Mouse (Mus musculus): ENCODE data around the gene Parn. TPM values are rescaled to one million over a fixed set of nuclear protein-coding genes. Genes with fewer than 3 reads are reported as not detected.
"Not testable (repeated sequence)": the region's sequence is repeated elsewhere in the genome, so short reads cannot be mapped to it uniquely, and the experiment has no call there.

Parn gene
- polyA plus RNA-seq, 1 experiment from 2014 or later = 30.4 TPM

DNA sequence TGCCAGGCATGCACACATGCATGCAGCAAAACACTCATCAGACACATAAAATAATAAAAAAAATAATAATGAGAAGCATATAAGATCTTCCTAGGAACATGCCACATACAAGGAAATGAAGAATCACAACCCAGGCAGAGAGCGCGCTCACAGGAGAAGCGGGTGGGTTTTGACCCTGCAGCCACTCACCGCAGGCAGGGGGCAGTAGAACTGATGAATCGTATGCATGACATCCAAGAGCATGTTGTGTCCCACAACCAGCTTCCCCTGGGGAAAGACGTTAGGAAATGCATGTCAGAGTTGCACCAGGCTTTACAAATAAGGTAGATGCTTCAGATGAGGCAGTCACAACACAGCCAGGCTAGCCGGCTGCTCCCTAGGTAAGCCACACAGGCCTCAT, 27.9 kb downstream of the Parn start:
- no peak overlapping the region for H3K4me2 ChIP-seq (ENCODE audit: low read length)
- WGBS = 78% methylated on average over 7 of the region's 7 CpGs
- no peak for ATAC-seq

DNA sequence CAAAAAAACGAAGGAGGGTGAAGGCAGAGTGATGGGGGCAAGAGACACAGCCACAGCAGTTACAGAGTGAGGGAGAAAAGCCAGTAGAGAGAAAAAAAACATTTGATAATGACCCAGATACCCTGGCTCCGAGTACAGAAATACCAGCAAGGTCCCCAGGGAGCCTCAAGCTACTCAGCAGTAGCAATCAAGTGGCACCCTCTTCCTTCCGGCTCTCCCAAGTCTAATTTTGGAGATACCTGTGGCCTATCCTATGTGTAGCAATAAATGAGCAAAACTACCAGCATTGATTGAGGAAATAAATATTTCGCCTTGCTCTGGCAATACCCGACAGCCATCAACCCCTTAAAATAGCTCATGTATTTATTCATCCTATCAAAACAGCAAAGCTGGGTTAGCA, 28.5 kb downstream of the Parn start:
- Histone ChIP-seq H3K27me3 (ENCODE audit: control insufficient read depth, insufficient read depth, low read depth, low read length) (no peaks in the 10 kb centered on the region), H3K36me3 (ENCODE audit: control insufficient read depth, insufficient read depth, low read length) (peaks cover 5% of the 10 kb centered on the region), H3K9ac (ENCODE audit: low read depth, low read length) (no peak overlapping the region), H3K4me3 (ENCODE audit: low read depth, low read length) (no peak overlapping the region), H3K9me3 (replicated peaks; ENCODE audit: control insufficient read depth, low read length, poor library complexity, severe bottlenecking) (no peaks in the 10 kb centered on the region; the same call in 1 of the 2 replicates), H3K4me1 (ENCODE audit: control insufficient read depth, insufficient read depth, low read length) (no peaks in the 10 kb centered on the region), H3K27ac (ENCODE audit: low read length) (no peak overlapping the region), H3K4me2 (ENCODE audit: low read length) (no peak overlapping the region)
- WGBS = 85% methylated on average over 5 of the region's 5 CpGs
- no peak for ATAC-seq

More for the DNA sequence above, 27.9 kb downstream of the Parn start:
- H3K9ac ChIP-seq (ENCODE audit: low read depth, low read length) = no peak overlapping the region
- no peaks in the 10 kb centered on the region for H3K9me3 ChIP-seq (replicated peaks; ENCODE audit: control insufficient read depth, low read length, poor library complexity, severe bottlenecking)
- no peak overlapping the region for H3K27ac ChIP-seq (ENCODE audit: low read length)
- H3K4me1 ChIP-seq (ENCODE audit: control insufficient read depth, insufficient read depth, low read length) = no peaks in the 10 kb centered on the region
- no peak overlapping the region for H3K4me3 ChIP-seq (ENCODE audit: low read depth, low read length)
- peaks cover 4% of the 10 kb centered on the region; the same call in 1 of the 2 replicates for H3K36me3 ChIP-seq (ENCODE audit: control insufficient read depth, insufficient read depth, low read length)
- H3K27me3 ChIP-seq (ENCODE audit: control insufficient read depth, insufficient read depth, low read depth, low read length) = no peaks in the 10 kb centered on the region

DNA sequence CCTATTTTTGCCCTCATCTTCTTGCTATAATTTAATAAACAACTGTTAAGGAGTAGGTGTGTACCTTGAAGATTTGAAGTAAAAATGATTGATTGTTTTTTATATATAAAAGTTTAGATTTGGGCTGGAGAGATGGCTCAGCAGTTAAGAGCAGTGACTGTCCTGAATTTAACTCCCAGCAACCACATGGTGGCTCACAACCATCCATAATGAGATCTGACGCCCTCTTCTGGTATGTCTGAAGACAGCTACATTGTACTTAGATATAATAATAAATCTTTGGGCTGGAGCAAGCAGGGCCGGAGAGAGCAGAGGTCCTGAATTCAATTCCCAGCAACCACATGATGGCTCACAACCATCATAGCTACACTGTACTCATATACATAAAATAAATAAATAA, 29.8 kb downstream of the Parn start:
- H3K4me2 ChIP-seq (ENCODE audit: low read length); H3K9ac ChIP-seq (ENCODE audit: low read depth, low read length); H3K27ac ChIP-seq (ENCODE audit: low read length); H3K9me3 ChIP-seq (replicated peaks; ENCODE audit: control insufficient read depth, low read length, poor library complexity, severe bottlenecking); H3K4me3 ChIP-seq (ENCODE audit: low read depth, low read length); H3K4me1 ChIP-seq (ENCODE audit: control insufficient read depth, insufficient read depth, low read length); ATAC-seq; H3K27me3 ChIP-seq (ENCODE audit: control insufficient read depth, insufficient read depth, low read depth, low read length): not testable (repeated sequence)
- peaks cover 12% of the 10 kb centered on the region for H3K36me3 ChIP-seq (ENCODE audit: control insufficient read depth, insufficient read depth, low read length)
- WGBS = 42% methylated on average over 2 of the region's 2 CpGs

DNA sequence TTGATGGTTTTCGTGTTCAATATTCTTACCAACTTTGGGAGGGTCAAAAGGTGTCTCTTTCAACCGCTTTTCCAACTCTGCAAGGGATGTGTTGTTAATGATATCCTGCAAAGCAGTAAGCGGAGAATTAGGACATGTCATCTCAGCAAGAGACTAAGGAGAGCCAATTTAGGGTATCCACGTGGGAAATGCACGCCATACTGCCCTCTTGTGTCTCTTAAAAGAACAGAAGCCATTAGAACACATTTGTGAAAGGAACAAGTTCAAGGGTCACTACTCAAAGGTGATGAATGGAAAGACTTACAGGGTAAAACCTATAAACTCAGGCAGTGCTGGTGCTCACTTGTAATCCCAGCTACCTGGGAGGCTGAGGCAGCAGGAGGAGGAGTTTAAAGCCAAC, 39.6 kb downstream of the Parn start:
- no peak overlapping the region for H3K4me2 ChIP-seq (ENCODE audit: low read length)
- peaks cover 13% of the 10 kb centered on the region for H3K36me3 ChIP-seq (ENCODE audit: control insufficient read depth, insufficient read depth, low read length)
- WGBS = 39% methylated on average over 5 of the region's 5 CpGs

DNA sequence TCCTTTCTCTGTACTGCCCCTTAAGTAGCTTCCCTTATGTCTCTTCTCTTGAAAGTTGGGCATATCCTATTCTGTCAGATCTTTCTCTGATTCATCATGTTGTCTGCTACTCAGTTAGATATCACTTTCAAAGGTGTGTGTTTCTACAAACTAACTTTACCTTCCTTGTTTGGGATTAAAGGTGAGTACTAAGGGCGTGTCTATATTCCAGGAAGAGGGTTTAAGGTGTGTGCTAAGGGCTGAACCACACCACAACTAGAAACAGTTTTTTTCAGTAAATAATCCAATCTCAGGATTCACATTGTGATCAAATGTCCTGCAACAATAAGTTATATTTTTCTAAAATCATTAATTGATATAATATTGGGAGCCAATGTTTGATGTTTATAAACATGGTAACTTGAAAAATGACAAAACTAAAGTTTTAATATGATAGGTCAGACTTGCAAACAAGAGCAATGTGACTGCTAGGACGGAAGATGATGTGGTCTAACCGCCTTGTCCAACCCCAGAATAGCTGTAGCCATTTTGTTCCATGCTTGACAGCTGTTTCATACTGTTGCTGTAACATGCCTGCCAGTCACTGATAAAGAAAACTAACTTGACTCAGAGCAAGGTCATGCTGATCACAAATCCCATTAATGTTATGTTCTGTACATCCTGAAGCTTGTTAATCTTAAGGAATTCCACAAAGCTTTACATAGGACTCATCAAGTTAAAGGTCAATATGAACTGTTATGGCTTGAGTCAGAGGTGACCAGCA, 46.0 kb downstream of the Parn start:
- Histone ChIP-seq H3K9me3 (replicated peaks; ENCODE audit: control insufficient read depth, low read length, poor library complexity, severe bottlenecking) (no peaks in the 10 kb centered on the region), H3K4me3 (ENCODE audit: low read depth, low read length) (no peak overlapping the region), H3K27ac (ENCODE audit: low read length) (no peak overlapping the region), H3K27me3 (ENCODE audit: control insufficient read depth, insufficient read depth, low read depth, low read length) (no peaks in the 10 kb centered on the region), H3K9ac (ENCODE audit: low read depth, low read length) (no peak overlapping the region), H3K4me2 (ENCODE audit: low read length) (no peak overlapping the region), H3K4me1 (ENCODE audit: control insufficient read depth, insufficient read depth, low read length) (no peaks in the 10 kb centered on the region), H3K36me3 (ENCODE audit: control insufficient read depth, insufficient read depth, low read length) (peaks cover 6% of the 10 kb centered on the region; the same call in 1 of the 2 replicates)
- ATAC-seq = no peak
- WGBS = 96% methylated on average over 3 of the region's 3 CpGs

More for the DNA sequence above, 39.6 kb downstream of the Parn start:
- no peaks in the 10 kb centered on the region for H3K4me1 ChIP-seq (ENCODE audit: control insufficient read depth, insufficient read depth, low read length)
- no peaks in the 10 kb centered on the region for H3K27me3 ChIP-seq (ENCODE audit: control insufficient read depth, insufficient read depth, low read depth, low read length)
- no peak overlapping the region for H3K9ac ChIP-seq (ENCODE audit: low read depth, low read length)
- no peak overlapping the region for H3K4me3 ChIP-seq (ENCODE audit: low read depth, low read length)
- H3K27ac ChIP-seq (ENCODE audit: low read length) = no peak overlapping the region
- H3K9me3 ChIP-seq (replicated peaks; ENCODE audit: control insufficient read depth, low read length, poor library complexity, severe bottlenecking) = no peaks in the 10 kb centered on the region
- no peak for ATAC-seq

DNA sequence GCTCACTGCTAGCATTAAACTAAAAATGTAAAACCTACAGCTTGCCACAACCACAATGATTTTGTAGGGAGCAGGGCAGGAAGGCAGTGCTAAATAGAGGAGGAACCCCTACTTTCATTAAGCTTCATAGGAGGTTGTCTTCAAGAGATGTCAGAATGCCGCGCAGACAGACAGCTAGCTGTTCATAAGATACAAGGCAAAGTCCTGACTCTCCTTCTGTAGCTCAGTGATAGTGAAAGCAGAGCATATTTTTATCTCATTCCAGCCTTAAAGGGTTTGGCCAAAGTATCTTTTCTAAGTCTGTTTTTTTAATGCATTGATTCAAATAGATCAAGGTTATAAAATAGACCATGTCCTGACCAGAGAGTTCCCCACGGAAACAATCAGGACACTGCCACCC, 47.8 kb downstream of the Parn start:
- Histone ChIP-seq H3K9ac (ENCODE audit: low read depth, low read length) (no peak overlapping the region), H3K4me2 (ENCODE audit: low read length) (no peak overlapping the region), H3K4me1 (ENCODE audit: control insufficient read depth, insufficient read depth, low read length) (no peaks in the 10 kb centered on the region), H3K9me3 (replicated peaks; ENCODE audit: control insufficient read depth, low read length, poor library complexity, severe bottlenecking) (no peaks in the 10 kb centered on the region), H3K27me3 (ENCODE audit: control insufficient read depth, insufficient read depth, low read depth, low read length) (no peaks in the 10 kb centered on the region), H3K4me3 (ENCODE audit: low read depth, low read length) (no peak overlapping the region), H3K27ac (ENCODE audit: low read length) (no peak overlapping the region), H3K36me3 (ENCODE audit: control insufficient read depth, insufficient read depth, low read length) (peaks cover 2% of the 10 kb centered on the region; the same call in 1 of the 2 replicates)
- no peak for ATAC-seq
- WGBS = 99% methylated on average over 3 of the region's 3 CpGs

DNA sequence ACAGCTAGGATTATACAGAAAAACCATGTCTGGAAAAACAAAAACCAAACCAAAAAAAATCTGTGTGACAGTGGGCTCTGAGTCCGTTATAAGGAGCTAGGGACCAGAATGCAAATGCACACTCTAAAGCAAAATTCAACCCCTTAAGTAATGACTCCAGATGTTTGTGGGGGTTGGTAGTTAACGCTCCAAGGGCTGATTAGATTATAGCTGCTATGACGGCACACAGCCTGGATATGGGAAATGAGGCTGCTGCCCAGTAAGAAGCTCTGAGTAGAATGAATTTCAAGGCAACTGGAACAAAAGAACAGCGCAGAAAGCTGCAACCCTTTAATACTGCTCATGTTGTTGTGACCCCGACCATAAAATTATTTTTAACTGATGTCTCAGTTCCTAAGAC, 52.7 kb downstream of the Parn start:
- Histone ChIP-seq H3K4me1 (ENCODE audit: control insufficient read depth, insufficient read depth, low read length) (no peaks in the 10 kb centered on the region), H3K9me3 (replicated peaks; ENCODE audit: control insufficient read depth, low read length, poor library complexity, severe bottlenecking) (no peaks in the 10 kb centered on the region), H3K27me3 (ENCODE audit: control insufficient read depth, insufficient read depth, low read depth, low read length) (no peaks in the 10 kb centered on the region), H3K36me3 (ENCODE audit: control insufficient read depth, insufficient read depth, low read length) (no peaks in the 10 kb centered on the region), H3K4me2 (ENCODE audit: low read length) (no peak overlapping the region), H3K4me3 (ENCODE audit: low read depth, low read length) (no peak overlapping the region), H3K27ac (ENCODE audit: low read length) (no peak overlapping the region), H3K9ac (ENCODE audit: low read depth, low read length) (no peak overlapping the region)
- 63% methylated on average over 5 of the region's 5 CpGs for WGBS
- ATAC-seq = no peak

DNA sequence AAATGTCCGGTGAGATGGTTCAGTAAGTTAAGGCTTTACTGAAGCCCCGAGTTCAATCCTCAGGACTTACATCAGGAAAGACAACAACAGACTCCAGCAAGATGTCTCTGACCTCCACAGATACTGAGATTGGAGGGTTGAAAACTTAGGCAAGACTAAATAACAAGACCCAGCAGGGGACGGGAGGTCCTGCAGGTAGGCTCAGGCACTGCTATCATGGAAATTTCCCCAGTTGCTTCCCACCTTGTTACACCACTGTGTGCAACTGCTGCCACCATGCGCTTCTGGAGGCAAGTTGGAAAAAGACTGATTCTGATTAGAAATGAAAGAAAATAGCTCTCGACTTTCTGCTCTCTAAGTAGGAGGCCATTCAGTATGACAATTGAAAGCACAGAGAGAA, 55.4 kb downstream of the Parn start:
- Histone ChIP-seq H3K4me3 (ENCODE audit: low read depth, low read length) (no peak overlapping the region), H3K9ac (ENCODE audit: low read depth, low read length) (no peak overlapping the region), H3K4me2 (ENCODE audit: low read length) (no peak overlapping the region), H3K27me3 (ENCODE audit: control insufficient read depth, insufficient read depth, low read depth, low read length) (no peaks in the 10 kb centered on the region), H3K27ac (ENCODE audit: low read length) (no peak overlapping the region), H3K36me3 (ENCODE audit: control insufficient read depth, insufficient read depth, low read length) (peaks cover 4% of the 10 kb centered on the region; the same call in 1 of the 2 replicates), H3K9me3 (replicated peaks; ENCODE audit: control insufficient read depth, low read length, poor library complexity, severe bottlenecking) (no peaks in the 10 kb centered on the region), H3K4me1 (ENCODE audit: control insufficient read depth, insufficient read depth, low read length) (no peaks in the 10 kb centered on the region)
- ATAC-seq = no peak
- 90% methylated on average over 5 of the region's 5 CpGs for WGBS

DNA sequence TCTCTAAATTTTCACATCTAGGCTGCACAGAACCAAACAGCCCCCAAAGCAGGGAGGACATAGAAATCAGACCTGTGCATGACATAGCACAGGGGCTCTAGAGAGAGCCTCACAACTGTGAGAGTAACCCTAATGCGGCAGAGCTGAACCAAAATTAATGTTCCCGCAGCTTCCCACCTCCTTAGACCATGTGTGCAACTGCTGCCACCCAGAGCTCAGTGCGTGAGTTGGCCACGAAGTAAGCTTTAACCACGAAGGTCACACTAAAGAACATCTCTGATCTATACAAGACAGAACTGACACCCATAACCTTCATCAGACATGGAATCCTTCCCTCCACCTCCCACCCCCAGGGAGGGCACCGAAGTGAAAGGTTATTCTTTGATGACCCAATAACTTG, 55.9 kb downstream of the Parn start:
- 83% methylated on average over 6 of the region's 6 CpGs for WGBS
- Histone ChIP-seq H3K4me1 (ENCODE audit: control insufficient read depth, insufficient read depth, low read length) (no peaks in the 10 kb centered on the region), H3K27ac (ENCODE audit: low read length) (no peak overlapping the region), H3K9ac (ENCODE audit: low read depth, low read length) (no peak overlapping the region), H3K27me3 (ENCODE audit: control insufficient read depth, insufficient read depth, low read depth, low read length) (no peaks in the 10 kb centered on the region), H3K4me3 (ENCODE audit: low read depth, low read length) (no peak overlapping the region), H3K4me2 (ENCODE audit: low read length) (no peak overlapping the region), H3K36me3 (ENCODE audit: control insufficient read depth, insufficient read depth, low read length) (peaks cover 4% of the 10 kb centered on the region; the same call in 1 of the 2 replicates), H3K9me3 (replicated peaks; ENCODE audit: control insufficient read depth, low read length, poor library complexity, severe bottlenecking) (no peaks in the 10 kb centered on the region)
- 0 out of 2 replicates have a peak, but pooled peaks have one; percentile 28 for ATAC-seq

All from midbrain, embryonic 16.5 days (tissue).